Mouse (Mus musculus): ENCODE measurements around the gene Epha1. TPM values are rescaled to one million over a fixed set of nuclear protein-coding genes. Genes with fewer than 3 reads are reported as not detected.

The Epha1 gene
- polyA plus RNA-seq, 1 experiment from 2014 or later: 2.5 TPM

DNA sequence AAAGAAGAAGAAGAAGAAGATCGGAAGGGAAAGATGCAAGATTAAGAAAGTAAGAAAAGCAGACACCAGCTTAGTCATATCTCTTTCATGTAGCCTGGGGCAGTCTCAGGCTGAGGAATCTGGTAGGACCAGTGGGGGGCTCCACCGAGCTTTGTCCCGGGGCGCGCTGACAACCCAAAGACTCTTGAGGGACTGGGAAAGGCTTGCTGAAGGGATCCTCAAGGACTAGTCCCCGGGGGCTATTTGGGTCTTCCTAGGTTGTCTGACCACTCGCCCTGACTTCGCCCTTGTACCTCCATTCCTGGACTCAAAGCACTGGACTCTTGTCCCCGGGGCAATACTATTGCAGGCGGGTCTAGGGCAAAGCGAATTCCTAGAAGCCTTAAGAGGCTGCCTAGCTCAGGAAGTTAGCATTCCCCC lies 24.1 kb downstream of the Epha1 start:
- Histone ChIP-seq H3K27ac (replicated peaks; ENCODE audit: low read depth, low read length) (peak overlapping the region; percentile 92), H3K9ac (ENCODE audit: low read length) (peak overlapping the region; percentile 79), H3K9me3 (ENCODE audit: control insufficient read depth, low read length) (no peaks in the 10 kb centered on the region), H3K4me1 (ENCODE audit: control insufficient read depth, insufficient read depth, low read length) (peaks cover 15% of the 10 kb centered on the region), H3K4me2 (ENCODE audit: low read depth, severe bottlenecking) (peak overlapping the region; percentile 82), H3K36me3 (ENCODE audit: control insufficient read depth, insufficient read depth, low read length) (no peaks in the 10 kb centered on the region), H3K4me3 (ENCODE audit: low read depth, low read length) (peak overlapping the region; percentile 82), H3K27me3 (ENCODE audit: control insufficient read depth, insufficient read depth, low read length) (no peaks in the 10 kb centered on the region)
- DNase-seq (ENCODE audit: low spot score) (peak; percentile 78), ATAC-seq (ENCODE audit: insufficient number of reproducible peaks, low FRiP score, low TSS enrichment, low read depth) (peak; percentile 21; the same call in 1 of the 2 replicates)
- WGBS: 1% methylated on average over 11 of the region's 11 CpGs

- no peaks in the 10 kb centered on the region for H3K36me3 ChIP-seq (ENCODE audit: control insufficient read depth, insufficient read depth, low read length)
- H3K27ac ChIP-seq (replicated peaks; ENCODE audit: low read depth, low read length): no peak overlapping the region
- WGBS: 37% methylated on average over 12 of the region's 12 CpGs
- DNase-seq (ENCODE audit: low spot score) (peak; percentile 20), ATAC-seq (ENCODE audit: insufficient number of reproducible peaks, low FRiP score, low TSS enrichment, low read depth) (no peak)
- H3K4me1 ChIP-seq (ENCODE audit: control insufficient read depth, insufficient read depth, low read length): peaks cover 15% of the 10 kb centered on the region
- H3K4me2 ChIP-seq (ENCODE audit: low read depth, severe bottlenecking): peak overlapping the region; percentile 82; the same call in 1 of the 2 replicates
- H3K9me3 ChIP-seq (ENCODE audit: control insufficient read depth, low read length): no peaks in the 10 kb centered on the region
- H3K4me3 ChIP-seq (ENCODE audit: low read depth, low read length): no peak overlapping the region
- H3K9ac ChIP-seq (ENCODE audit: low read length): no peak overlapping the region
- H3K27me3 ChIP-seq (ENCODE audit: control insufficient read depth, insufficient read depth, low read length): no peaks in the 10 kb centered on the region
These were observed 24.6 kb downstream of the Epha1 start for GRCm38 (mm10) chr6:42348281-42349005.

- Histone ChIP-seq H3K4me3 (ENCODE audit: low read depth, low read length) (no peak overlapping the region), H3K9me3 (ENCODE audit: control insufficient read depth, low read length) (no peaks in the 10 kb centered on the region), H3K36me3 (ENCODE audit: control insufficient read depth, insufficient read depth, low read length) (no peaks in the 10 kb centered on the region)
These were observed 28.8 kb downstream of the Epha1 start for GRCm38 (mm10) chr6:42344255-42344654.

GRCm38 (mm10) chr6:42343361-42344120 lies 29.5 kb downstream of the Epha1 start:
- Histone ChIP-seq H3K4me2 (ENCODE audit: low read depth, severe bottlenecking) (no peak overlapping the region), H3K27me3 (ENCODE audit: control insufficient read depth, insufficient read depth, low read length) (no peaks in the 10 kb centered on the region), H3K4me1 (ENCODE audit: control insufficient read depth, insufficient read depth, low read length) (no peaks in the 10 kb centered on the region), H3K9ac (ENCODE audit: low read length) (no peak overlapping the region), H3K36me3 (ENCODE audit: control insufficient read depth, insufficient read depth, low read length) (no peaks in the 10 kb centered on the region), H3K4me3 (ENCODE audit: low read depth, low read length) (no peak overlapping the region), H3K9me3 (ENCODE audit: control insufficient read depth, low read length) (no peaks in the 10 kb centered on the region), H3K27ac (replicated peaks; ENCODE audit: low read depth, low read length) (no peak overlapping the region)
- DNase-seq (ENCODE audit: low spot score) (no peak), ATAC-seq (ENCODE audit: insufficient number of reproducible peaks, low FRiP score, low TSS enrichment, low read depth) (no peak)
- WGBS: 84% methylated on average over 9 of the region's 9 CpGs

More at GRCm38 (mm10) chr6:42344255-42344654, 28.8 kb downstream of the Epha1 start:
- Histone ChIP-seq H3K9ac (ENCODE audit: low read length) (no peak overlapping the region), H3K4me1 (ENCODE audit: control insufficient read depth, insufficient read depth, low read length) (no peaks in the 10 kb centered on the region), H3K27ac (replicated peaks; ENCODE audit: low read depth, low read length) (no peak overlapping the region), H3K4me2 (ENCODE audit: low read depth, severe bottlenecking) (no peak overlapping the region), H3K27me3 (ENCODE audit: control insufficient read depth, insufficient read depth, low read length) (no peaks in the 10 kb centered on the region)
- 96% methylated on average over 1 of the region's 1 CpGs for WGBS
- DNase-seq (ENCODE audit: low spot score) (no peak), ATAC-seq (ENCODE audit: insufficient number of reproducible peaks, low FRiP score, low TSS enrichment, low read depth) (no peak)

GRCm38 (mm10) chr6:42342171-42342570 lies 30.9 kb downstream of the Epha1 start:
- DNase-seq (ENCODE audit: low spot score) (no peak), ATAC-seq (ENCODE audit: insufficient number of reproducible peaks, low FRiP score, low TSS enrichment, low read depth) (no peak)
- 90% methylated on average over 1 of the region's 1 CpGs for WGBS
- Histone ChIP-seq H3K9me3 (ENCODE audit: control insufficient read depth, low read length) (no peaks in the 10 kb centered on the region), H3K4me3 (ENCODE audit: low read depth, low read length) (no peak overlapping the region), H3K9ac (ENCODE audit: low read length) (no peak overlapping the region), H3K4me2 (ENCODE audit: low read depth, severe bottlenecking) (no peak overlapping the region), H3K36me3 (ENCODE audit: control insufficient read depth, insufficient read depth, low read length) (no peaks in the 10 kb centered on the region), H3K4me1 (ENCODE audit: control insufficient read depth, insufficient read depth, low read length) (no peaks in the 10 kb centered on the region), H3K27ac (replicated peaks; ENCODE audit: low read depth, low read length) (no peak overlapping the region), H3K27me3 (ENCODE audit: control insufficient read depth, insufficient read depth, low read length) (no peaks in the 10 kb centered on the region)

DNA sequence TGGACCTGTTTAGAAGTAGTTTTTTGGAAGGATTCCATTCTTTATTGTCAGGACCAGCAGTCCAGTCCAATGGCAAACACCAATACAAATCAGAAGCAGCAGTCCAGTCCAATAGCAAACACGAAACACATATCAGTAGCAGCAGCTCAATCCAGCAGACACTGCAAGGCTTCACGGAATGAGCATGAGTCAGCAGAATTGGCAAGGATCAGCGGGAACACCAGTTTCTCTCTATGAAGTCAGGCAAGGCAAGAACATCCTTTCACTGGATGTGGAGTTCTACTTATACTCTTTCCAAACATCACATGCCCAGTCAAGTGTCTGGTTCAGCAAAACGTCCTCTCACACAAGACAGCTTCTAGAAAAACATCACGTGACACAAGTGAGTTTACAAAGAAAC lies 33.1 kb downstream of the Epha1 start:
- ATAC-seq (ENCODE audit: insufficient number of reproducible peaks, low FRiP score, low TSS enrichment, low read depth): no peak
- H3K27ac ChIP-seq (replicated peaks; ENCODE audit: low read depth, low read length): no peak overlapping the region

DNA sequence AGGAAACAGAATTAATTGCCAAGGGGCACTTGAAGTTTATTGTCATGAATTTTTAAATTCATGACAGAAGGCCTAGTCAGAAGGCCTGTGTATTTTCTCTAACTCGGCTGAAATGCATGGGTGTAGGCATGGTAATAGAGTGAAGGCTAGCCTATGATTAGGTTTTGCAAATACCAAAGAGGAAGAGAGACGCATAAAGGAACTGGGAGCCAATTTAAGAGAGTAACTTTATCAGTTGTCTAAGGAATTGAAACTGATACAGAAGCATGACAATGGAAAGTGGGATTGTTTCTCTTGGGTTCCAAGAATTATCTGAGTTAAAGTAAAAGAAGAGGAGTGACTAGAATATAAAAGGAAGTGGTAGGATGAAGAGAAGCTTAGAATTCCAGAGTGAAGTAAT lies 33.9 kb downstream of the Epha1 start:
- Histone ChIP-seq H3K9ac (ENCODE audit: low read length) (no peak overlapping the region), H3K9me3 (ENCODE audit: control insufficient read depth, low read length) (no peaks in the 10 kb centered on the region), H3K27ac (replicated peaks; ENCODE audit: low read depth, low read length) (no peak overlapping the region), H3K4me2 (ENCODE audit: low read depth, severe bottlenecking) (no peak overlapping the region), H3K27me3 (ENCODE audit: control insufficient read depth, insufficient read depth, low read length) (no peaks in the 10 kb centered on the region), H3K4me3 (ENCODE audit: low read depth, low read length) (no peak overlapping the region), H3K4me1 (ENCODE audit: control insufficient read depth, insufficient read depth, low read length) (no peaks in the 10 kb centered on the region), H3K36me3 (ENCODE audit: control insufficient read depth, insufficient read depth, low read length) (no peaks in the 10 kb centered on the region)
- DNase-seq (ENCODE audit: low spot score) (no peak), ATAC-seq (ENCODE audit: insufficient number of reproducible peaks, low FRiP score, low TSS enrichment, low read depth) (no peak)
- WGBS: 88% methylated on average over 2 of the region's 2 CpGs

More for the DNA sequence above, 33.1 kb downstream of the Epha1 start:
- no peaks in the 10 kb centered on the region for H3K36me3 ChIP-seq (ENCODE audit: control insufficient read depth, insufficient read depth, low read length)
- H3K27me3 ChIP-seq (ENCODE audit: control insufficient read depth, insufficient read depth, low read length): no peaks in the 10 kb centered on the region
- H3K4me3 ChIP-seq (ENCODE audit: low read depth, low read length): no peak overlapping the region
- no peak overlapping the region for H3K4me2 ChIP-seq (ENCODE audit: low read depth, severe bottlenecking)
- WGBS: 88% methylated on average over 5 of the region's 5 CpGs
- H3K4me1 ChIP-seq (ENCODE audit: control insufficient read depth, insufficient read depth, low read length): no peaks in the 10 kb centered on the region
- H3K9me3 ChIP-seq (ENCODE audit: control insufficient read depth, low read length): no peaks in the 10 kb centered on the region
- no peak for DNase-seq (ENCODE audit: low spot score)
- no peak overlapping the region for H3K9ac ChIP-seq (ENCODE audit: low read length)

- no peak overlapping the region for H3K27ac ChIP-seq (replicated peaks; ENCODE audit: low read depth, low read length)
- no peaks in the 10 kb centered on the region for H3K36me3 ChIP-seq (ENCODE audit: control insufficient read depth, insufficient read depth, low read length)
- no peak for DNase-seq (ENCODE audit: low spot score)
- no peak for ATAC-seq (ENCODE audit: insufficient number of reproducible peaks, low FRiP score, low TSS enrichment, low read depth)
- H3K9me3 ChIP-seq (ENCODE audit: control insufficient read depth, low read length): no peaks in the 10 kb centered on the region
- H3K4me3 ChIP-seq (ENCODE audit: low read depth, low read length): no peak overlapping the region
- no peaks in the 10 kb centered on the region for H3K4me1 ChIP-seq (ENCODE audit: control insufficient read depth, insufficient read depth, low read length)
- no peak overlapping the region for H3K4me2 ChIP-seq (ENCODE audit: low read depth, severe bottlenecking)
- H3K27me3 ChIP-seq (ENCODE audit: control insufficient read depth, insufficient read depth, low read length): no peaks in the 10 kb centered on the region
- H3K9ac ChIP-seq (ENCODE audit: low read length): no peak overlapping the region
- 92% methylated on average over 3 of the region's 3 CpGs for WGBS
These were observed 42.1 kb downstream of the Epha1 start for GRCm38 (mm10) chr6:42330946-42331345.
